Mouse (Mus musculus): ENCODE data around the gene Celf2. TPM values are rescaled to one million over a fixed set of nuclear protein-coding genes. Genes with fewer than 3 reads are reported as not detected.
A peak's percentile ranks its signal among the peaks of the same experiment; 100 is the strongest.
"Not testable (repeated sequence)": the region's sequence is repeated elsewhere in the genome, so short reads cannot be mapped to it uniquely, and the experiment has no call there.

Celf2 gene
- polyA plus RNA-seq, 1 experiment, result 40.8 TPM

DNA sequence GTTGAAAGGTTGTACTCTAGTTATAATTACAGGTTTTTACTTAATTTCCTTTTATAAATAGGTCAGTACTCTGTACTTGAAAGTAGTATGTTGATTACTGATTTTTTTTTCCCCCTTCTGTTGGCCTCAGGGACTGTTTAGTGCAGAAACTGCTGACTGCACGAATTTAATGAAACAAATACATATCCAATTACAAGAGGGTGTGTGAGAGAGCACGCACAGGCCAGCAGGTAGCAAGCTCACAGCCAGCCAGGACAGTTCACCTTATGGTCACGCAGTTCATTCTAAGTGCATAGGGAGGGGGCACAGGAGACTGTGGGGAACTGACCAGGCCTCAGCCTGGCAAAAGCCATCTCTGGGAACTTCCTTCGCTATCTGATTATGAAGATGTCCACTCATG is 236.1 kb downstream of the Celf2 start:
- Histone ChIP-seq H3K27ac (ENCODE audit: insufficient read depth, low read length) (no peak overlapping the region), H3K27me3 (ENCODE audit: control insufficient read depth, insufficient read depth, low read length) (no peaks in the 10 kb centered on the region), H3K4me3 (ENCODE audit: extremely low read depth, insufficient read depth, insufficient read length) (no peak overlapping the region), H3K4me1 (ENCODE audit: control insufficient read depth, insufficient read depth, insufficient read length) (peaks cover 3% of the 10 kb centered on the region; the same call in 1 of the 2 replicates), H3K36me3 (ENCODE audit: control insufficient read depth, insufficient read depth, low read length) (no peaks in the 10 kb centered on the region)
- WGBS, result 88% methylated on average over 4 of the region's 4 CpGs
- TF ChIP-seq CTCF (IDR thresholded peaks at IDR 0.05; ENCODE audit: extremely low read depth, insufficient read depth, insufficient read length, insufficient replicate concordance) (no peak), POLR2A (IDR thresholded peaks at IDR 0.05; ENCODE audit: low read depth, low read length) (no peak)
- no peak for DNase-seq (ENCODE audit: low read depth in 1 of 2, low spot score in 2 of 2)

DNA sequence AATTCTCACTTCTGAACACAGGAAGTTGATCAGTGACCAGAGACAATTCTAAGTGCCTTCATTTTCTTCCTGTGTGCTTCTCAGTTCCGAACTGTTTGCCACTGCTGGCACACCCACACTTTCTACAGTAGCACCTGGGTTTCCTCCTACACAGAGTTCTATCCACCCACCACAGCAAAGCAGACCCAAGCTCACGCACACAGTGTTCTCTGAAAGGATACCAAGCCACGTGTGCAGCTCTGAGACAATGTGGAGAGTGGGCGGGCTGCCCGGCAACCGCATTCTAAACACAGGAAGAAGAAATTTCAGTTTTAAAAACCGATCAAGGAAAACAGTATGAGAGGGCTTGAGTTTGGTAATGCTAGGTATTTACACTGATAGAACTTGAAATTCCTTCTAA is 239.3 kb downstream of the Celf2 start:
- peak in 1 of 2 experiments; percentile 21 for DNase-seq (ENCODE audit: low read depth in 1 of 2, low spot score in 2 of 2)
- no peak for TF ChIP-seq CTCF (IDR thresholded peaks at IDR 0.05; ENCODE audit: extremely low read depth, insufficient read depth, insufficient read length, insufficient replicate concordance)
- TF ChIP-seq POLR2A (IDR thresholded peaks at IDR 0.05; ENCODE audit: low read depth, low read length), result no peak
- Histone ChIP-seq H3K4me1 (ENCODE audit: control insufficient read depth, insufficient read depth, insufficient read length) (peaks cover 3% of the 10 kb centered on the region; the same call in 1 of the 2 replicates), H3K27me3 (ENCODE audit: control insufficient read depth, insufficient read depth, low read length) (no peaks in the 10 kb centered on the region), H3K27ac (ENCODE audit: insufficient read depth, low read length) (no peak overlapping the region), H3K36me3 (ENCODE audit: control insufficient read depth, insufficient read depth, low read length) (no peaks in the 10 kb centered on the region), H3K4me3 (ENCODE audit: extremely low read depth, insufficient read depth, insufficient read length) (no peak overlapping the region)
- 46% methylated on average over 7 of the region's 7 CpGs for WGBS

DNA sequence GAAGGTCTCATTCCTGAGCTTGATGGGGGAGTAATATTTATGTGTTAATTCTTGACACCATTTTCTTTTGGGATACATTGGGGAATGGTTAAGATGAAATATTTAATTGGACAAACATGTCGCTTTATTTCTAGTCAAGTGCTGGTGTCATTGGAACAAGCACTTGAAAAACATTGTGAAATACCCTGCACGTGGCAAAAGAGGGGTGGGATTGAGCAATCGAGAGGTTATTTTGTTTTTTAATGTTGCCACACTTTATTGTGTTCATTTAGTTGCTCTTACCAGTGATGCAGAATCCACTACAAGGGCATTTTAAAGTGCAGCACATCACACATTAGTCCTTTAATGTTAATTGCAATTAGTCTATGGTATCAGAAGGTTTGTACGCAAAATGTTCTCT is 242.2 kb downstream of the Celf2 start:
- no peaks in the 10 kb centered on the region for H3K27me3 ChIP-seq (ENCODE audit: control insufficient read depth, insufficient read depth, low read length)
- no peaks in the 10 kb centered on the region for H3K36me3 ChIP-seq (ENCODE audit: control insufficient read depth, insufficient read depth, low read length)
- 77% methylated on average over 4 of the region's 4 CpGs for WGBS
- peaks cover 3% of the 10 kb centered on the region; the same call in 1 of the 2 replicates for H3K4me1 ChIP-seq (ENCODE audit: control insufficient read depth, insufficient read depth, insufficient read length)
- TF ChIP-seq POLR2A (IDR thresholded peaks at IDR 0.05; ENCODE audit: low read depth, low read length), result no peak
- no peak overlapping the region for H3K27ac ChIP-seq (ENCODE audit: insufficient read depth, low read length)
- no peak overlapping the region for H3K4me3 ChIP-seq (ENCODE audit: extremely low read depth, insufficient read depth, insufficient read length)
- no peak for DNase-seq (ENCODE audit: low read depth in 1 of 2, low spot score in 2 of 2)

DNA sequence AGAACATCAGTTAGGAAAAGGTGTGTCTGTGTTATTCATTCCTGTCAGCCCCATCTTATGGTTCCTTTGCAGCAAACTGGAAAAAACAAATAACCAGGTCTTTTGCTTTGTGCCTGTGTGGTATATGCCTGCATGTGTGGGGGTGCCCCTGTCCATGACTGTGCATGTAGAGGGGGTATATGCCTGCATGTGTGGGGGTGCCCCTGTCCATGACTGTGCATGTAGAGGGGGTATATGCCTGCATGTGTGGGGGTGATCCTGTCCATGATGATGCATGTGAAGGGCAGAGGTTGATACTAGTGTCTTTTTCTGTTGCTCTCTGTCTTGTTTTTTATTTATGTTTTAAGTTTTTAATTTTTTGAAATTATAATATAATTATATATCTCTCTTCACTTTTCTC is 246.7 kb downstream of the Celf2 start:
- H3K4me3 ChIP-seq (ENCODE audit: extremely low read depth, insufficient read depth, insufficient read length); H3K27me3 ChIP-seq (ENCODE audit: control insufficient read depth, insufficient read depth, low read length); H3K27ac ChIP-seq (ENCODE audit: insufficient read depth, low read length); DNase-seq (ENCODE audit: low read depth in 1 of 2, low spot score in 2 of 2); H3K36me3 ChIP-seq (ENCODE audit: control insufficient read depth, insufficient read depth, low read length); H3K4me1 ChIP-seq (ENCODE audit: control insufficient read depth, insufficient read depth, insufficient read length): not testable (repeated sequence)

DNA sequence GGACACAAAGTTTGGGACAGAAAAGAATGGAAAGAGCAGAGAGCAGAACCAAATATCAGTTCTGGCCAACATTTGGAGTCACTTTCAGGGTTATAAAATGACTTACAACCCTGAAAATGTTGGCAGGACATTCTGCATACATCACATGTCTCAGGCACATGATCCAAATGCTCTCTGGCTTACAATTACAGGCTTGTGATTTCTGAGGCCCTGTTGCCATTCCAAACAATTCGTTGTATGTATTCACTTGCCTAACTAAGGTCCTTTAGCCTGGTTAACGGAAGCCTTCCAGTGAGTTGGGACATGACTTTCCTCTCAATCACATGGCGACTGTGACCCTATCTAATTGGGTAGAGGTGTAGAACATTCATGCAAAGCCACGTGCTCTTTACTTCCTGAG is 249.2 kb downstream of the Celf2 start:
- TF ChIP-seq CTCF (IDR thresholded peaks at IDR 0.05; ENCODE audit: extremely low read depth, insufficient read depth, insufficient read length, insufficient replicate concordance), result no peak
- no peak for TF ChIP-seq POLR2A (IDR thresholded peaks at IDR 0.05; ENCODE audit: low read depth, low read length)
- Histone ChIP-seq H3K27ac (ENCODE audit: insufficient read depth, low read length) (no peak overlapping the region), H3K27me3 (ENCODE audit: control insufficient read depth, insufficient read depth, low read length) (no peaks in the 10 kb centered on the region), H3K4me1 (ENCODE audit: control insufficient read depth, insufficient read depth, insufficient read length) (no peaks in the 10 kb centered on the region), H3K36me3 (ENCODE audit: control insufficient read depth, insufficient read depth, low read length) (no peaks in the 10 kb centered on the region), H3K4me3 (ENCODE audit: extremely low read depth, insufficient read depth, insufficient read length) (no peak overlapping the region)
- DNase-seq (ENCODE audit: low read depth in 1 of 2, low spot score in 2 of 2), result no peak
- 84% methylated on average over 4 of the region's 4 CpGs for WGBS

DNA sequence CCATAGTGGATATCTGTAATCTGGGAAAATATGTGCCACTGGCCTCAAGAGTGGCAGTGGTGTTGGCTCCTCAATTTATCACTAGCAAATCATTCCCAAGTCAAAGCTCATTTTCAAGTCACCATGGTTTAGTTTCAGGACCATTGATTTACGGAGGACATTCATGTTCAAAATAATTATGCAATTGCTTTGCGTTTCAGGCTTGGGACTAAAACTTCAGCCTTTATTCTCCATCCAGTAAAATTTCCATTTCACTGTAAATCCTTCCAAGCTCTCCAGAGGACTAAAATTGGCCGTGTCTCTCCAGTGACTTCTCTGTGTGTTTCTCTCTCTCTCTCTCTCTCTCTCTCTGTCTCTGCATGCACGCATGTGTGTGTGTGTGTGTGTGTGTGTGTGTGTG is 249.7 kb downstream of the Celf2 start:
- Histone ChIP-seq H3K27ac (ENCODE audit: insufficient read depth, low read length) (no peak overlapping the region), H3K36me3 (ENCODE audit: control insufficient read depth, insufficient read depth, low read length) (no peaks in the 10 kb centered on the region), H3K4me3 (ENCODE audit: extremely low read depth, insufficient read depth, insufficient read length) (no peak overlapping the region), H3K27me3 (ENCODE audit: control insufficient read depth, insufficient read depth, low read length) (no peaks in the 10 kb centered on the region), H3K4me1 (ENCODE audit: control insufficient read depth, insufficient read depth, insufficient read length) (no peaks in the 10 kb centered on the region)
- WGBS, result 89% methylated on average over 4 of the region's 4 CpGs
- DNase-seq (ENCODE audit: low read depth in 1 of 2, low spot score in 2 of 2), result no peak
- TF ChIP-seq CTCF (IDR thresholded peaks at IDR 0.05; ENCODE audit: extremely low read depth, insufficient read depth, insufficient read length, insufficient replicate concordance), result no peak
- no peak for TF ChIP-seq POLR2A (IDR thresholded peaks at IDR 0.05; ENCODE audit: low read depth, low read length)

DNA sequence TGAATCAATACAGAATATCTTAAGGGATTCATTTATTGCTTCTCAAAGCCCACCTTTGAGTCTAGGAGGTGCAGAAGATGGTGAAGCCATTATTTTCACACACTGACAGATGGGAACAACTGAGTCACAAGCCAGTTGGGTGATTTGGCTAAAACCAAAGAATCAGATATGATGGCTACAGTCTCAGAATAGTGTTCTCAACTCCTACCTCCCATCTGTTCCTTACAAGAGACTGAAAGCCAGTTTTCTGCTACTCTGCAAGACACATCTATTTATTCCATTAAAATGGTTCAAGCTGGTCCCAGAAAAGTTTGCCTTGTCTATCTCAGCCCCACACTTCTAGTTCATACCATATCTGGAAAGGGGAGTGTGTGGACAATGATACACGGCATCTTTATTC is 253.3 kb downstream of the Celf2 start:
- no peaks in the 10 kb centered on the region for H3K27me3 ChIP-seq (ENCODE audit: control insufficient read depth, insufficient read depth, low read length)
- no peak overlapping the region for H3K4me3 ChIP-seq (ENCODE audit: extremely low read depth, insufficient read depth, insufficient read length)
- TF ChIP-seq CTCF (IDR thresholded peaks at IDR 0.05; ENCODE audit: extremely low read depth, insufficient read depth, insufficient read length, insufficient replicate concordance) (no peak), POLR2A (IDR thresholded peaks at IDR 0.05; ENCODE audit: low read depth, low read length) (no peak)
- no peaks in the 10 kb centered on the region for H3K36me3 ChIP-seq (ENCODE audit: control insufficient read depth, insufficient read depth, low read length)
- DNase-seq (ENCODE audit: low read depth in 1 of 2, low spot score in 2 of 2), result no peak
- 94% methylated on average over 1 of the region's 1 CpGs for WGBS
- no peak overlapping the region for H3K27ac ChIP-seq (ENCODE audit: insufficient read depth, low read length)
- H3K4me1 ChIP-seq (ENCODE audit: control insufficient read depth, insufficient read depth, insufficient read length), result no peaks in the 10 kb centered on the region
